Mouse (Mus musculus) cerebellum, adult 2 months (tissue): Measurements from ENCODE around the gene Fbrsl1.

ENCODE experiments used
- CTCF ChIP-seq: fragments of 200-500 bp; IDR thresholded peaks from 2 replicates; pipeline ENCODE4 v1.5.1; 2011; ENCODE audit warnings: low read depth, mild to moderate bottlenecking, control low read depth, low read length, moderate library complexity, borderline replicate concordance; ENCODE audit not compliant: insufficient read depth
- POLR2A ChIP-seq: fragments of 200-500 bp; IDR thresholded peaks from 2 replicates; pipeline ENCODE4 v1.6.1; 2011; ENCODE audit warnings: low read length, control low read depth, borderline replicate concordance; ENCODE audit not compliant: insufficient read depth

DNA sequence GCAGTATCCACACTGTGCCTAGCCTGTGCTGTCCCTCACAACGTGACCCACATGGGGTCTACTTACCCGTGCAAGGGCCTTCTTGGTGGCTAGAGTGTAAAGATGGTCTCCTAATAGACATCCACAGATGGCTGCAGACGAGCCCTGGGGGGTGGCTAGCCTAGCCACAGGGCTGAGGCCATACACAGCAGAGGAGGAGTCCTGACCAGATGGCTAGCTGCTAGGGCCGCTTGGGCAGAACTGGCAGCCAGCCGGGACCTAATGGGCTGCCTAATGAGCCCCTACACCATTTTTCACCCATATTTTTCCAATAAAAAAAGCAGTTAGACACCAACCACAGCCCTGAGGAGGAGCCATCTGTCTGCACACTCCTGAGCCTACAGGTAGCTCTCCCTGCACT lies 55.6 kb downstream of the Fbrsl1 start:
- TF ChIP-seq POLR2A (no peak), CTCF (no peak)
